Mouse (Mus musculus): ENCODE data around the gene Tarbp1.
"Not testable (repeated sequence)": the region's sequence is repeated elsewhere in the genome, so short reads cannot be mapped to it uniquely, and the experiment has no call there.

GRCm38 (mm10) chr8:126475738-126476137 lies 873 bp upstream of the Tarbp1 start:
- TF ChIP-seq FLI1 (IDR thresholded peaks at IDR 0.05; ENCODE audit: low read length); GATA1 (IDR thresholded peaks at IDR 0.05; ENCODE audit: borderline replicate concordance, low read length): not testable (repeated sequence)
